Mouse (Mus musculus) R1 (cell line): ENCODE data around the gene Rabl6.

Experiments used
- DNase-seq: peaks from one replicate; pipeline ENCODE4 v3.0.0-alpha.2; 2018; ENCODE audit warnings: low read depth, low spot score

The Rabl6 gene

GRCm38 (mm10) chr2:25545996-25546810 lies 62.1 kb downstream of the Rabl6 start:
- DNase-seq, result peak; percentile 52

DNA sequence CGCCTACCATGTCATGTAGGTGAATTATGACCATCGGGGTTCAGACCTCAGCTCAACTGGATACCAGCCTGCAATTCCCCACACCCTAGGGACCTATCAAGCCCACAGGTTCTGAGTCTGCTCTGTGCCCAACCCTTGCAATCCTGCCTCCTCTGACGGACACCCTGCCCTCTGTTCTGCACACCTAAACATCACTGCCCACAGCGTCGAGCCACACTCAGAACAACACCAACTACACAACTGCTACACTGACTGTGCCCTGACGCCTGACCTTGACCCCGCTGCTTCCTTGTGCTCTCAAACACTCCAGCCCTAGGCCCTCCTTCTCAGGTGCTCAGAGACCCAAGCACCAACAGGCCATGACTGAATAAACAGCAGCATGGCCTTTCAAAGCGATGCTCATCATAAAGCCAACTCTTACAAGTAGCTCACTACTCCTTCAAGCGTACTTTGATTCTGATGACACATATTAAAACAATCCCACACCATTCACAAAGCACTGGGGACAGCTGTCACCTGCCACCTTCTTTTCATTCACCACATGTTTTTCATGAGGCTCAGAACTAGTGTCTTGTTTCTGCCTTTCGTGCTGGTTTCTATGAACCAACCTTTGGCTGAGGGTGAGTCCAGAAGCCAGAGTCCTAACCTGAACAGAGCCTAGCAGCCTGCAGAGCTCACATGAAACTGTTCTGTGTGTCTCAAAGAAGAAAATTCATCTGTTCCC lies 66.5 kb downstream of the Rabl6 start:
- no peak for DNase-seq

DNA sequence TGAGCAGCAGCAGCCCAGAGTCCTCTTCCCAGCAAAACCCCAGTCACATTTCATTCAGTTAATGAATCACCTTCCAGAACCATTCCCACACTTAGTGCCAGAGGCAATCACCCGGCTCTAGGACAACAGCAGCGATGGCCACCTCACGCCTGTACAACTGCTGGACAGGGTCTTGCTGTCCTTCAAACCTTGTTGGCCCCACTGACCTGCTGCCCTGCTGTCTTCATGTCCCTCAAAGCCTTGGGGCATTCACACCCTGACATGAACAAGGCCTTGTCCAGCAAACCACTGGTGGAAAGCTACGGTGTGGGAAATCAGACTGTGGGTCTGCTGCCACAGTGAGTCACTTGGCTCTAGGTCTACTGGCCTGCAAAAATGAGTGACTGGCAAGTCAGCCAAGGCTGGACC lies 67.8 kb downstream of the Rabl6 start:
- DNase-seq, result no peak

GRCm38 (mm10) chr2:25536531-25536930 lies 71.8 kb downstream of the Rabl6 start:
- DNase-seq, result no peak

- no peak for DNase-seq
Observed at GRCm38 (mm10) chr2:25534866-25535182, 73.5 kb downstream of the Rabl6 start.

- no peak for DNase-seq
Observed at GRCm38 (mm10) chr2:25534178-25534865, 74.0 kb downstream of the Rabl6 start.

DNA sequence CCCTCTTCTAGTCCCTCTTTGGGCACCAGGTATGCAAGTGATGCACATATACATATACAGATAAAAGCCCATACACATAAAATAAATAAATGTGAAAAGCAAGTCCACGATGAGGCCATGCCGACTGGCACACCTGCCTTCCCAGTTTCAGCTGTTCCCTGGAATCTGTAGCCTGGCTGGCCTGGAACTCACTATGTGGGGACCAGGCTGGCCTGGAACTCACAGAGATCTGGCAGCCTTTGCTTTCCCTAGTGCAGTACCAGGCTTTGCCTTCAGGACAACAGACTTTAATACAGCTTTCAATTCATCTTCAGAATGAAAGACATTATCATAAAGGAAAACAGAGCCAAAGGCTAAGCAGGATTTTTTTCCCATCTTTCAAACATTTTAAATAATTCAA lies 74.6 kb downstream of the Rabl6 start:
- DNase-seq, result no peak
